Mouse (Mus musculus): ENCODE results near the gene 1700015F17Rik.

Gene 1700015F17Rik

DNA sequence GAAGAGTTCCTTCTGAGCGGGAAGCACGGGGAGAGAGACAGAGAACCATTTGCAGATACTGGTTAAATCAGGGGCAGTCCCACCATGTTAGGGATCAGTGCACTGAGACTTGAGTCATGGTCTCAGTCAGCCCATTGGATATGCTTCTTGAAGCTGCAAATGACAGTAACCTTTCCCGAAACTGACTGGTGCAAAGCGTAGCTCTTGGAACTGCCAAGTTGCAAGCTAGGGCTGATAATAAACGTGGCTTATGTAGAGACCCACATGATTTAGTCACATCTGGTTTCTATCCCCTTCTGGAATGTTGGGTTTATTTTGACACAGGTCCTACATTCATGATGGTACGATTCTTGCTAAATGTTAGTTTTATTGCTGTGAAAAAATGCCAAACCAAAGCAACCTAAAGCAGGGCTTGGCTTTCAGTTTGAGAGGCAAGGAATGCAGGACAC lies 55.2 kb downstream of the 1700015F17Rik start:
- no peak for DNase-seq (ENCODE audit: low spot score)

- DNase-seq (ENCODE audit: low spot score), result no peak
These were observed 55.9 kb downstream of the 1700015F17Rik start for GRCm38 (mm10) chr5:5423081-5423480.

- no peak for DNase-seq (ENCODE audit: low spot score)
These were observed 57.5 kb downstream of the 1700015F17Rik start for GRCm38 (mm10) chr5:5421439-5421838.

DNA sequence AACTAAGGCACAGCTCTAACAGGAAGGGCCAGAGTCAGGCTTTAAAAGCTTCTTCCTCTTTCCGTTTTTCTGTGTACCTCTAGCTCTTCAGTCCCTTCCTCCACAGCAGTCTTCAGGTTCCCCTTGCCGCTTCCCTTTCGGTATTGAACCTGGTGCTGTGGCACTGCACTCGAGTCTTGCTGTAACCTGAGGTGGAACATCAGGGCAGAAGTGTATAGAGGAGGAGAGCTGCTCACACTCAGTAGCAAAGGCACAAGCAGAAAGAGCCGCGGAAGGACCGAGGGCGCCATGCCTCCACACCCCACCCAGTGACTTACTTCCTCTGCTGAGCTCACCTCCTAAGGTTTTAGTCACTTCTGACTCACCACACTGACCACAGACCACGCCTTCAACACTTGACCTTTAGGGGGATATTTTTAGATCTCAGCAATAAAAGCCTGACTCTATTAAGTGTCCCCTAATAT lies 58.9 kb downstream of the 1700015F17Rik start, which contains the start of gene Cdk14:
TSS of gene Cdk14 (minus strand) at position 321 of the 464 bp plus-strand sequence.
- DNase-seq (ENCODE audit: low spot score), result no peak

DNA sequence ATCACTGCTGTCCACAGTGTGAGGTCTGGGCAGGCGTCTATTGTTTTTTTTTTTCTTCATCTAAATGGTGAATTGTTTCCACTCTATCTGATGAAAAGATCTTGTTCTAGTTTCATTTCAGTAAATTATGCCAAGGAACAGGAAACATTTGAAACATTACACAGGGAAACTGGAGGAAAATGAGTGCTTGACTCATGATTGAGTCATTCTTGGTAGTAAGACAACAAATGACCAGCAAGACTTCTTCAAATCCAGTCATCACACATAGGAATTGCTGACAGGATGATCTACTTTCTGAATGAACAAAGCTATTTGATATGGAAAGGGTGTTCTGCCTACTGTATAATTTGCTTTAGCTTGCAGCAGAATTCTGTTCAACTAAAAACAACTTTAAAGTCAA lies 59.7 kb downstream of the 1700015F17Rik start:
- no peak for DNase-seq (ENCODE audit: low spot score)

- DNase-seq (ENCODE audit: low spot score), result no peak
These were observed 64.1 kb downstream of the 1700015F17Rik start for GRCm38 (mm10) chr5:5414835-5415234.

DNA sequence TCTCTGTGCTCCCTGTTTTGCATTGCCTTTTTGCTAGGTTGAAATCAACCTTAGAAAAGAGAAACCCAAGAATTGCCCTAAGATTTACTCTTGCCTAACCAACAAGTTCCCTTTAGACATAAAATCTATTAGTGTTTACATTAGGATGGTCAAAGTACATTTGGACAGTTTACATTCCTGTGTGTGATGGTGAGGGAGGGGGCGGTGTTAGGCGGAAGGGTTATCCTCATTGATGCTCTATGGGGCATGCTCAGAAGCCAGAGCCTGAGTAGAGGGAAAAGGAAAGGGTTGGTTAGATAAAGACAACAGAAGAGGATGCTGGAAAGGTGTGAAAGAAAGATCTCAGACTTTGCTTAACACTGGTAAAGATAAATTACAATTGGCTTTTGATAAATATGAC lies 67.1 kb downstream of the 1700015F17Rik start:
- DNase-seq (ENCODE audit: low spot score), result no peak

DNA sequence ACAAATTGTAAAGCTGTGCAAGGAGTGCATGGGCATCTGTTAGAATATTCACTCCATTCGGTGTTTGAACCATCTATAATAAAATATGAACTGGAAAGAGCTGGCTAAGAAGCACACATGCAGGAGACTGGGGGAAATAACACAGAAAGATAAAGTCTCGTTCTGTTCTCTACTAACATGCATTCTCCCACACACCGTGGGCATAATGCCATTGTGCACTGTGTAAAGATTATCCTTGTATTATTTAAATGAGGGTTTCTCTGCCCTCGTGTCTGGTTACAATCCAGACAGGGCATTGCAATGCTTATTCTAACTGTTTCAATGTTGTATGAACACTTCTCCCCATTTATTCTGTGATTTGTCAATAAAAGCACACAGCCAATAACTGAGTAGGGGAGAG lies 77.0 kb downstream of the 1700015F17Rik start:
- DNase-seq (ENCODE audit: low spot score), result no peak

DNA sequence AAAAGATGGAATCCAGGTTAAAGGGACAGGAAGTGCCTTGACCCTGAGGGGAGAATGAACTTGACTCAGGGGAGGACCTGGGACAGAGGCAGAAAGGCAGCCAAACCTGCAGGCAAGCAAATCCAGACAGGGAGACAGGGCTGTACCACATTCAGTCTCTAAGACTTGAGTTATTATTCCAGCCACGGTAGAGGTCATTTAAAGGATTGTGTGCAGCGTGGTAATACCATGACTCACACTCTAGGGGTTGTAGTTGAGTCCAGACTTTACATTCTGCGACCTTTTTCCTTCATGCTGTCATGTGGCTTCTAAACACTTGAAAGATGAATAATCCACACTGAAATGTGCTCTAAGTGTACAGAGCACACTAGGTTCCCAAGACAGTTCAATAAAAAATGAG lies 86.2 kb downstream of the 1700015F17Rik start:
- no peak for DNase-seq (ENCODE audit: low spot score)
